Mouse (Mus musculus): Measurements from ENCODE around the gene Kcnn3.

Kcnn3 gene

GRCm38 (mm10) chr3:89565371-89565770 is 45.4 kb downstream of the Kcnn3 start:
- no peak for DNase-seq (ENCODE audit: low spot score in 2 of 2)

GRCm38 (mm10) chr3:89569058-89569457 is 49.1 kb downstream of the Kcnn3 start:
- no peak for DNase-seq (ENCODE audit: low spot score in 2 of 2)

- DNase-seq (ENCODE audit: low spot score in 2 of 2), result no peak
Measured at GRCm38 (mm10) chr3:89569707-89570324, 49.9 kb downstream of the Kcnn3 start.

DNA sequence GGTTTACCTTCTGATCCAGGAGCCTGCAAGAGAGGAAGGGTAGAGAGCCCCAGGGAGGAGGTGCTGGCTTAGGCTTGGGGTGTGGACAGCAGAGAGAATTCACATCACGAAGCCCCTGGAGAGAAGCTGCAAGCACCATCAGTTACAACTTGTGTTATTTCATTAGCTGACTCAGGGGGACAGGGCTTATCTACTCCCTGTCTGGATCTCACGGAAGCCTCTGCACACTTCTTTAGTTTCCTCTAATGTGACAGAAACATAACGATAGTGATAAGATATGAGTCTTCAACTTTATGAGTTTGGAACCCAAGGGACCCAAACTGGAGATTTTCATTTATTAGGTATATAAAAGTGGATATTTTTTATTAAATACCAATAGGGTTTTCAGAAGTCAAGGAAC is 50.4 kb downstream of the Kcnn3 start:
- no peak for DNase-seq (ENCODE audit: low spot score in 2 of 2)

GRCm38 (mm10) chr3:89574260-89574659 is 54.3 kb downstream of the Kcnn3 start:
- no peak for DNase-seq (ENCODE audit: low spot score in 2 of 2)

DNA sequence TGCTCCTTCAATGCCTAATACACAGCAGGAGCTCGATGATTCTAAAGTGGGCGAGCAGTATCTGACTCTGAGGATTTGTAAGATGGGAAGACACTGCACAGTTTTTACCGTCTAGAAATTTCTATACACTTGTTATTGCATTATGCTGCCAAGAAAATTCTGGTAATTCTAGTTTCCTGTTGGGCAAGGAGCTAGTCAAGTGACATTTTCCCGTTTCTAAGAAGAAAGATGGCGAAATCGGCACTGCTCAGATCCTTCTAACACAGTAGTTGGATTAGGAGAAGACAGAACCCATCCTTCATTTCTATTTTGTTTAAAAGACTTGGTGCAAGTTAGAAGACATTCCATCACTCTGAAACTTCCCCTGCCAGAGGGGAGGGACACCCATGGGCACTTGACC is 56.4 kb downstream of the Kcnn3 start:
- DNase-seq (ENCODE audit: low spot score in 2 of 2), result no peak

GRCm38 (mm10) chr3:89577154-89577553 is 57.2 kb downstream of the Kcnn3 start:
- no peak for DNase-seq (ENCODE audit: low spot score in 2 of 2)

DNA sequence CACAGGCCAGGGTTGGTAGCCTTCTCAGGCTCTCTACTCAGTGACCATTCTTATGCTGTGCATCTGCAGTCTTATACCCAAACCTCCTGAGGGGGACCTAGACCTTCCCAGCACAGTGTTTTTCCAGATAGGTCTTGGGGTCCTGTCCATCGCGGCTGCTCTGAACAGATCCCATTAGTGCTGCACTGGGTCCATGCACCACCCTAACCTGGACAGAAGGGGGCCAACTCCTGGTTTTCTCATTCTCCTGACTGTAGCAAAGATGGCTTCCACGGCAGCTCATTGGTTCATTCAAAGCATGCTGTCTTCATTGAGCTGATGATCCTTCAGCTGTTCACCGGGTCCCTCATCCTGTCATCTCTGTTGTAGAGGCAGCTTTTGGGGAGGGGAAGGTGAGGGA is 58.1 kb downstream of the Kcnn3 start:
- no peak for DNase-seq (ENCODE audit: low spot score in 2 of 2)

DNA sequence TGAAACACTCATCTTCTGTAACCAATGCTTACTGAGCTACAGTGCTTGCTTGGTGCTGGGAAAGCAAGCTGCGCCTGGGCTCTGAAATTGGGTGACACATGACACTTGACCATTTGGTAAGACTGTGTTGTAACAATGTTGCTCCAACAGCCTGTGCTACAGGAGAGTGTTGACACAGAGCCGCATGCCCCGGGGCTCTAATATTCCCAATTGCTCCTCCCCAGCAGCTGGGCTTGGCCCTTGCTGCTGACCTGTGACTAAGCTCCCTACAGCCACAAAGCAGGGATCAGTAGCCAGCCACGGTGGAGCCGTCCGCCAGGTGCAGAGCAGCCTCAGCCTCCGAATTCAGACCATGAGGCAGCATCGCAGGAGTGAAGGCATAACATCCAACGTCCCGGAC is 58.8 kb downstream of the Kcnn3 start:
- peak in 1 of 2 experiments; percentile 6 for DNase-seq (ENCODE audit: low spot score in 2 of 2)

- DNase-seq (ENCODE audit: low spot score in 2 of 2), result no peak
Measured at GRCm38 (mm10) chr3:89584254-89584653, 64.3 kb downstream of the Kcnn3 start.

- DNase-seq (ENCODE audit: low spot score in 2 of 2), result no peak
Measured at GRCm38 (mm10) chr3:89588436-89588835, 68.5 kb downstream of the Kcnn3 start.

DNA sequence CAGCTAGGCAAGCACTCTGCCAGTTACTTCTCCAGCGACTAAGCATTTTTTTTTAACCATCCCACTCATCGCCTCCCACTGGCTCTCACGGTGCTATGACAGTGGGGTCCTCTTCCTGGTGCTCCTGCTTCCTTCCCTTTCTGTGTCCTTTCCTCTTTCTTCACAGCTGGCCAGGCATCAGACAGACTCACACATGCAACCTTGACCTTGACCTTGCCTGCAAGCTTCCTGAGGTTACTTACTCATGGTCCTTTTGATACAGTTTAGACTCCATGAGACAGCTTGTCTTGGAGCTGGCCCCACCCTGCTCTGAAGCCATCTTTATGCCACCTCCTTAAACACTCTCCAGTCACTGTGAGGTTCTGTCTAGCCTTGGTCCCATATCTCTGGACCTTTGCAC is 69.4 kb downstream of the Kcnn3 start:
- no peak for DNase-seq (ENCODE audit: low spot score in 2 of 2)

- DNase-seq (ENCODE audit: low spot score in 2 of 2), result no peak
Measured at GRCm38 (mm10) chr3:89590386-89590785, 70.4 kb downstream of the Kcnn3 start.

DNA sequence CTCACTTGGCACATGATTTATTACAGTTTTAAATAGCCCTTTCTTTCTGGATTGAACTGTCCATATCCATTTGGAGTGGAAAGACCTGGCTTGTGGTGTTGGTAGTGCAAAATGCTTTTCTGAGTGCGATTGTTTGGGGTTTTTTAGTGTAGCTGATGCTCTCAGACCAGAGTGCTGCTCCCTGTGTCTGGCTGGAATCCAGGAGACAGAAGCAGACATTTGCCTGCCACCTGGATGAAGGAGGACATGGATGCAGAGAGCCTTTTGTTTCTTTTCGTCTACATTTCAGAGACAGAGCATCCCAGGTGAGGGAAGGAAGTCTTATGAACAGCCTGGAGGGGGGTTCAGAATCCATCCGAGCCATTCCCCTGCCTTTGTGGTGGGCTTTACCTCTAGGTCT is 71.5 kb downstream of the Kcnn3 start:
- DNase-seq (ENCODE audit: low spot score in 2 of 2), result no peak

DNA sequence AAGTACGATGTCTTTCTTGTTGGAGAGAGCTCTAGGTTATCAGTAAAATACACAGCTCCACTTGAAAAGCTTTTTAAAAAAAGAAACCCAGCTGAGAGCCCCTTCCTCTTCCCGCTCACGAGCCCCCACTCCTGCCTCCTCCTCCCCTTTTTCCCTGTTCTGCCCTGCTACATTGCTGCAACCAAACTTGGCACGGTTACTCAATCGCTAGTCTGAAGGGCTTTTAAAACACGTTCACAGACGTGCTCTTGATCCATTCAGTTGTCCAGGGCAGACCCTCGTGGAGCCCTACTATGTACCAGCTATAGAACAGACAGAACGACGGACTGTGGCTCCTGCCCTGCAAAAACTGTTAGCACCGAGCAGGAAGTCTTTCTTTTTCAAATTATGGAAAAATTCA is 72.8 kb downstream of the Kcnn3 start:
- no peak for DNase-seq (ENCODE audit: low spot score in 2 of 2)

GRCm38 (mm10) chr3:89593524-89593923 is 73.6 kb downstream of the Kcnn3 start:
- no peak for DNase-seq (ENCODE audit: low spot score in 2 of 2)

- DNase-seq (ENCODE audit: low spot score in 2 of 2), result no peak
Measured at GRCm38 (mm10) chr3:89598361-89598760, 78.4 kb downstream of the Kcnn3 start.

GRCm38 (mm10) chr3:89598967-89599366 is 79.0 kb downstream of the Kcnn3 start:
- DNase-seq (ENCODE audit: low spot score in 2 of 2), result no peak

- no peak for DNase-seq (ENCODE audit: low spot score in 2 of 2)
Measured at GRCm38 (mm10) chr3:89601060-89601459, 81.1 kb downstream of the Kcnn3 start.

- DNase-seq (ENCODE audit: low spot score in 2 of 2), result no peak
Measured at GRCm38 (mm10) chr3:89603300-89603699, 83.3 kb downstream of the Kcnn3 start.

DNA sequence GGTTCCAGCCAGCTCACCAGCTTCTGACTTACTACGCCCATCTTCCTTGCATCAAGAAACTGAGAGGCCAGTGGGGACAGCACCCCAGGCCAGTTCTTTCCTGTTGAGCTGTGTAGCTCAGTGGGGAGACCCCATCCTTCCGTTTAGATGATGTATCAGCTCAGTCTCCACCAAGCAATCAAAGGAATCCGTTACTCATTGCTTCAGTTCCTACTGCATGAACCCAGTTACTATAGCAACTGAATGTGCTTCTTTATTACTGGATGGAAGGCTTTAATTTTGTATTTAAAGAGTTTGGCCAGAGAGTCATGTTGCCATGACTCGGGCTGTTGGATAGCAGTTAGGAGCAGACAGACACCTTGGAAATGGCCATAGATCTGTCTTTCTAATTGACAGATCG is 85.3 kb downstream of the Kcnn3 start:
- DNase-seq (ENCODE audit: low spot score in 2 of 2), result no peak

DNA sequence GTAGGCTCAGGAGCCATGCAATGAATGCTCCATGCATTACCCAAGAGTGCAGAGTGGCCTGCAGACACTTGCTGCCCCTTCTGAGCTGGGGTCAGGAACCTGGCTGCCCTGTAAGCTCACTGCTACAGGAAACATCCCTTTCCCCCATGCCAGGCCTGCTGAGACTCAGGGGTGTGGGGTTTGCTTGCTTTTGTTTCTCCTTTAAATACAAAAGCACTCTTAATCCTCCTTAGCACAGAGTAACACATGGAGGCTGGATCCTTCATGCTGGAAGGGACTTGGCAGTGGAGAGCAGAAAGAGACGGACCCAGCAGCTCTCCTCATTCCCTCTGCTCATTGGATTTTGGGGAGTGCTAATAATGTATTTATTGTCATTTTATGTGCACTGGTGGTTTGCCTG is 87.4 kb downstream of the Kcnn3 start:
- no peak for DNase-seq (ENCODE audit: low spot score in 2 of 2)

GRCm38 (mm10) chr3:89612048-89612447 is 92.1 kb downstream of the Kcnn3 start:
- DNase-seq (ENCODE audit: low spot score in 2 of 2), result no peak

All from urinary bladder, adult 18-20 months (tissue).